Mouse (Mus musculus) CD4-positive, CD25-positive, alpha-beta regulatory T cell, adult 2 months (primary cell): Measurements from ENCODE around the gene Gpr37l1.
"Not testable (repeated sequence)": the region's sequence is repeated elsewhere in the genome, so short reads cannot be mapped to it uniquely, and the experiment has no call there.

ENCODE experiments used
- DNase-seq: peaks from one replicate; pipeline ENCODE4 v3.0.0-alpha.2; 2012; ENCODE audit warnings: low read depth, low spot score

Gene Gpr37l1

GRCm38 (mm10) chr1:135167435-135167834, at the start of gene Gpr37l1:
Gene Gpr37l1 (minus strand): TSS chr1:135167681.
- DNase-seq = no peak

GRCm38 (mm10) chr1:135213772-135214640, 46.5 kb upstream of the Gpr37l1 start:
- no peak for DNase-seq

DNA sequence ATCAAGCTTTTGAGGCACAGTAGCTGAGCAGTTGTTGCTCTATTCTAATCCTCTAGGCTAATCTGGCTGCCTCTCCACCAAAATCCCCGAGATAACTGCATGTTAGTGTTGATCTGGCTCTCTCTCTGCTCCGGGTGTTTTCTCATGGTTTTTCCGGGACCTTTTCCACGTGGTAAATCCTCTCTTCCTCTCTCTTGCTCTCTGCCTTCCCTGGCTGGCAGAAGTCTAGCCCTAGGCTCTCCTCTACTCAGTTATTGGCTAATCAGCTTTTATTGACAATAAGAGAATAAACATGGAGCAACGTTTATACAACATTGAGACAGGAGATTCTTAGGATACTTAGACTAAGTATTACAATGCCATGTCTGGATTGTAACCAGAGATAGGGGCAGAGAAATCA, 42.9 kb upstream of the Gpr37l1 start:
- DNase-seq = no peak

GRCm38 (mm10) chr1:135208716-135209115, 41.2 kb upstream of the Gpr37l1 start:
- DNase-seq = no peak

DNA sequence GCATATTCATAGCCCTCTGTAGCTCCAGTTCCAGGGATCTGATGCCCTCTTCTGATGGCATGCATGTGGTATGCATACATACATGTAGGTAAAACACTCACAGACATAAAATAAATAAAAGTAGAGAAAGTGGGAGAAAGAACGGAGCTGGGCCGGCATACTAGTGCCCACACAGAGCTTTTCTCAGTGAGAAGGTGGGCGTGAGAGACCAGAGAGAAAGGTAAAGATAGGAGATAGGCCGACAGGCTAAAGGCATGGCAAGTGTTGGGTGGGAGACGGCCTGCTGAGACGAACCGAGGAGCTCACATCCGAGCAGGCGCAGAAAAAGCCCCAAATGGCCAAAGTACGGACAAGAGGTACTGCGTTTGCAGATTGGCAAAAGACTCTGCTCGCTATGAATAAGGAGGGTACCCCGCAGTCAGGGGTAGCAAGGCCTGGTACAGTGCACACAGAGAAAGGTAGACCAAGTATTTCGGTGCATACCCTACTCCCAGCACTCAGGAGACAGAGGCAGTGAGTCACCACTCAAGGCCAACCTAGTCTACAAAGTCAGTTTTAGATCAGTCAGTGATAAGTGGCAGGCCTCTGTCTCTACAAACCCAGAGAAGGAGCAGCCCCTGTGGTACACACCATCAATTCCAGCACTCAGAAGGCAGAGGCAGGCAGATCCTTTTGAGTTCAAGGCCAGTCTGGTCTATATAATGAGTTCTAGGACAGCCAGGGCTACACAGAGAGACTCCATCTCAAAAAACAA, 39.3 kb upstream of the Gpr37l1 start:
- no peak for DNase-seq

DNA sequence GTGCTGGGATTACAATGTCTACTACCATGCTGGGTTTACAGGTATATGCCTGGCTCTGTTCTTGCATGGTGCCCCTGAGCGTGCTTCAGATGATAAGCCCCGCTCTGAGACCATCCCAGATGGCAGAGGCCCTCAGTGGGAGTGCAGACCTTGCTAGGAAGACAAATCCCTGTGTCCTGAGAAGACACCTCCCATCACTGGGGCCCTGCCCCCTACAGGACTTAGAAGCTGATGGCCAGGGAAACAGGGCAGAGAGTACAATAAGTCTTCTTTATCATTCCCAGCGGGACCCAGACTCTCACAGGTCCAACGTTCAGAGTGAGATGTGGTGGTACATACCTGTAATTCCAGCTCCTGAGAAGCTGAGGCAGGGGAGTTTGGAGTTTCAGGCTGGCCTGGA, 37.8 kb upstream of the Gpr37l1 start:
- no peak for DNase-seq

DNA sequence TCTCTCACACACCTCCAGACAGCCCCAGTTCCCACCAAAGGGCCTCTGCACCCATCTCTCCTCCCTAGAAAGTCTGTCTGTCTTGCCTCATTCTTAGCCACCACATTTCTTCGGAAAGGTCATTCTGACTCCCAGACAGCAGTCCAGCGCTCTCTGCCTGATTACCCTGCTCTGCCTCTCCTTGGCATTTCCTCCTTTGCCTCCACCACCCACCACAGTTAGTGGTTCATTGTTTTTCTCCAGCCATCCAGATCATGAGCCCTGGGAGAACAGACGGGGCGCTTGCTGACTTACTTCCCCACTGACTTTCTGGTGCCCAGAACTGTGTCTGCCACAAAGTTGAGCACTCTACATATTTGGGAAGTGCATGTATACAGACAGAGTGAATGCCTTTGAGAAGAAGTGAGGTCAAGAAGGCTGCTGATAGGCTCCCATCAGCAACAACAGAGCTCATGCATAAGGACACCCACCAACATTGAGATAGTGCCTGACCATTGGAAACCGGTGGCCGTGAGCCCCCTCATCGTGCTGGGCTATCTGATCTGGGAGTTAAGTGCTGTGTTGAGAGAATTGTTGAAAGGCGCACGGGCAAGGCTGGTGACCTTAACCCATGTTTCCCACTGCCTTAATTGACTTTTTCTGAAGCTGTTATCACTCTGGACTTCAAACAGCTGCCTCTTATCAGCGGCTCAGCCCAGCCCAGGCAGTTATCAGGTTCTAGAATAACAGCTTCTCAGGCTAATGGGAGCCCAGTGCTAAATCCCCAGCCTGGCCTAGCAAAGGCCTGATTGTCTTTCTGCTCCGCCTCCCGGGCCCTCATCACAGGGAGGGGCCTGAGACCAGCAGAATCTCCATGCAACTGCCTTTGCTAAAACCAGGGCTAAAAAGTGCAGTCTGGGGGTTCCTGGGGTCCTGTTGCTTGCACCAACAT, 37.0 kb upstream of the Gpr37l1 start:
- no peak for DNase-seq

DNA sequence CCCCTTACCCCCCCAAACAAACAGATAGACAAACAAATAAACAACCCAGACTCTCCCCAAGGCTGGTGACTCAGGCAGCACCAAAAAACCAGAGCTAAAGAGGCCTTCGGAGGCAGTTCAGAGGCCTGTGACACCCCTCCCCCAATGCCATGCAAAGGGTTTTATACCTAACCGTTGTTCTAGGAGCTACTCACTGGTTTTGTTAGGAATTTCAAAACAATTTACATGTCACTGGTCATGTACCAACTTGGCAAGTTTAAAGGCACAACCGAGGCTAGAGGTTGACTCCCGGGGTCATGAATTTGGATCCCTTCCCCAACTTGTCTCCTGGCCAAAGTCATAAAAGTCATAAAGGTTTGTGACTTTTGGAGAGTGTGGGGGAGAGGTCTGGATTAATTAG, 32.9 kb upstream of the Gpr37l1 start:
- DNase-seq = no peak

DNA sequence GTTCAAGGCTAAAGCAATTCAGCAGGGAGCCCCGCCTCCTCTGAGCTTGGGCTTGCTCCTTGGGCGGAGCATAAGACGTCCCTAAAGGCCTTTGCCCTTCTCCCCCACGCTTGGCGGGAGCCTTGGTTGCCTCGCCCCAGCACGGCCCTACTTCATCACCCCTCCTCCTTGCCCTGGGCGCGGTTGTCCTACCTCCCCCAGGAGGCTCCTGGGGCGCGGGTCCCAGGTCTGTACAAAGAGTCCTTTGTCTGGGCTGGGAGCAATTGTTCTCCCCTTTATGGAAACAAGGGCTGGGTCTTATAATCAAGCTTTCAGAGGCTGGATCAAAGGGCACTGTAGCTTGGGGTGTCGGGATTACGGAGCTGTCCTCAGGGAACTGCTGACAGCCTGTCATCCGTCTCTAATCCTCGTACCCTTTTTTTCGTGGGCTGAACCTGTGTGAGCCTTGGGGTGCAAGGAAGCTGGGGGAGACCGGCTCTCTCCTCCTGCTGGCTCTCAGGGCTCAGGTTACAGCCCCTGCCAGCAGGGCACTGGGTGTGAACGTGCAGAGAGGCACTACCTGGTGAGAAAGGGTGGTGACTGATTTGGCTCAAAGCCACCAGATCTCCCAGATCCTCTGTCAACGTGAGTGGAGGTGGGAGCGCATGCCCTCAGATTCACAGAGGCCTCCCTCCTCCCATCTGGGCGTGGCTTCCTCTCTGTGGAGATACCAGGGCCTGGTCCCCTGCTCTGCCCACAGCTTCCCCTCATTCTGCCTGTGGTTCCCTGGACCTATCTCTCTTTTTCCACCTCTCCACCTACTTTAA, 31.7 kb upstream of the Gpr37l1 start:
- peak; percentile 7 for DNase-seq

- DNase-seq = no peak
Observed at GRCm38 (mm10) chr1:135198412-135198811, 30.9 kb upstream of the Gpr37l1 start.

GRCm38 (mm10) chr1:135195907-135196440, 28.5 kb upstream of the Gpr37l1 start:
- no peak for DNase-seq

GRCm38 (mm10) chr1:135194335-135194734, 26.9 kb upstream of the Gpr37l1 start:
- DNase-seq = not testable (repeated sequence)

DNA sequence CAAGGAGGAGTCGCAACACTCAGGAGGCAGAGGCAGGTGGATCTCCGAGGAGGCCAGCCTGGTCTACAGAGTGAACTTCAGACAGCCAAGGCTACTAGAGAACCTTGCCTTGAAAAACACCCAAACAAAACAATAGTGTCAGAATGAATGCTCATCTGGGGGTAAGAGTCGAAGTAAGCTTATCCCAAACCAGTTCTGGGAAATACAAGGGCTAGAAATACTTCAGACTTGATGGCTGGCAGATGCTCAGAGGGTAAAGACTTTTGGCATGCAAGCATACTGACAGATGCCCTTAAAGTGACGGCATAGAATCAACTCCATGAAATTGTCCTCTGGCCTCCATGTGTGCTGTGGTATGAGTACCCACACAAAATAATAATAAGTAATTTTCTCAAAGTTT, 21.7 kb upstream of the Gpr37l1 start:
- DNase-seq = no peak

- no peak for DNase-seq
Observed at GRCm38 (mm10) chr1:135188197-135188596, 20.7 kb upstream of the Gpr37l1 start.

- DNase-seq = not testable (repeated sequence)
Observed at GRCm38 (mm10) chr1:135187016-135187415, 19.5 kb upstream of the Gpr37l1 start.

- DNase-seq = no peak
Observed at GRCm38 (mm10) chr1:135186427-135186826, 18.9 kb upstream of the Gpr37l1 start.

DNA sequence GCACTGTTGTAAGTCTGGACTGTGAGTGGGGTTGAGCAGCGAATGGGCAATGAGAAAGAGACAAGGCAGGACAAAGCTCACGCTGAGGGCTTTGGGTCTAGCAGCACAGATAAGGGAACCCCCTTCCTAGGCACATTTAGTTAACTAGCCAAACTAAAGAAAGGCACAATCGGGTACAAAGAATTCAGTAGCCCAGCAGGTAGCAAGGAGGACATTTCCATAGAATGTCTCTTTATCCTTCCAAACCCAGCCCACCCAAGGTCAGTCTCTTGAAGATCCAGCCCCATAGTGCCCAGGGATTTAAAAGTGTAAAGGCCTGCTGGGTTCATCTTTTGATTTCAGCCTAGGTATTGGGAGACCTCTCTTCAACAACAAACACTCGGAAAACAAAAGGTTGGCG, 18.5 kb upstream of the Gpr37l1 start:
- DNase-seq = no peak

GRCm38 (mm10) chr1:135183941-135184570, 16.6 kb upstream of the Gpr37l1 start:
- DNase-seq = no peak

DNA sequence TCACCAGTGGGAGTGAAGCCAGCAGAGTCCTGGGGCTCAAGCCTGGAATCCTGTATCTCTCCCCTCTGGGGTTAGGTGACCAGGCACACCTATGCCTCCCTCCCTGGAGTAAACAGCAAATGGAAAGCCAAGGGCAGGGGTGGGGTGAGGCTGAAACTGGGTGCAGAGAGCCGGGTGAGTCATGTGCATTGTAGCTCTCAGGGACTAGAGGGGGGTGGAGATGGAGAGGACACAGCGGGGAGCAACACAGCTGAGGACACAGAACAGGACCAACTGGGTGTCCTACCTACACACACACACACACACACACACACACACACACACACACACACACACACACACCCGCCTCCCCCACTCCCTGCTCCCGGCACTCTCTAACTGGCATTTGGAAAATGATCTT, 16.0 kb upstream of the Gpr37l1 start:
- no peak for DNase-seq

GRCm38 (mm10) chr1:135182975-135183374, 15.5 kb upstream of the Gpr37l1 start:
- DNase-seq = no peak
